Mouse (Mus musculus): ENCODE results near the gene Nfkb1. TPM values are rescaled to one million over a fixed set of nuclear protein-coding genes. Genes with fewer than 3 reads are reported as not detected.

The Nfkb1 gene
- polyA plus RNA-seq, 1 experiment, result 50.3 TPM

GRCm38 (mm10) chr3:135630430-135631095, 60.8 kb downstream of the Nfkb1 start:
- DNase-seq (ENCODE audit: low spot score), result no peak

- DNase-seq (ENCODE audit: low spot score), result no peak
These were observed 61.5 kb downstream of the Nfkb1 start for GRCm38 (mm10) chr3:135629830-135630355.

DNA sequence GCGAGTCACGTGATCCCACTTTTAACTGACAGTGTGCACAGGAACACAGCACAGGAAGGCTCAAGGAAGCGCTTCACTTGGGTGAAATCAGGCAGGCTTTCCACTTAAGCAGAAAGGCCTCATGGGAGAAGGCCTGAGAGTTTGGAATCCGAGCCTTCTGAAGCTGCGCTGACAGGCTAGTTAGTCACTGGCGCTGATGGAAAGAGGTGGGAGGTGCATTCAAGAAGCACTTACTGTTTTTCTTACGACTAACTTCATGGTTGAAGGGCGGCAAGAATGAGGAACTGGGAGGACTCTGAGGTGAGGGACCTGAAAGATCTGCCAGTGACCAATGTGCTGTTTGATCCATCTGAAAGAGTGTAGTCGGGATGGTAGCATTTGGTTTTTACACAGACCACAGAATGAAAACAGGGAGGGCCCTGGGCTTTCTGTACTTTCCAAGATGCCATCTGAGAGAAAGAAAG, 62.6 kb downstream of the Nfkb1 start:
- DNase-seq (ENCODE audit: low spot score), result no peak

DNA sequence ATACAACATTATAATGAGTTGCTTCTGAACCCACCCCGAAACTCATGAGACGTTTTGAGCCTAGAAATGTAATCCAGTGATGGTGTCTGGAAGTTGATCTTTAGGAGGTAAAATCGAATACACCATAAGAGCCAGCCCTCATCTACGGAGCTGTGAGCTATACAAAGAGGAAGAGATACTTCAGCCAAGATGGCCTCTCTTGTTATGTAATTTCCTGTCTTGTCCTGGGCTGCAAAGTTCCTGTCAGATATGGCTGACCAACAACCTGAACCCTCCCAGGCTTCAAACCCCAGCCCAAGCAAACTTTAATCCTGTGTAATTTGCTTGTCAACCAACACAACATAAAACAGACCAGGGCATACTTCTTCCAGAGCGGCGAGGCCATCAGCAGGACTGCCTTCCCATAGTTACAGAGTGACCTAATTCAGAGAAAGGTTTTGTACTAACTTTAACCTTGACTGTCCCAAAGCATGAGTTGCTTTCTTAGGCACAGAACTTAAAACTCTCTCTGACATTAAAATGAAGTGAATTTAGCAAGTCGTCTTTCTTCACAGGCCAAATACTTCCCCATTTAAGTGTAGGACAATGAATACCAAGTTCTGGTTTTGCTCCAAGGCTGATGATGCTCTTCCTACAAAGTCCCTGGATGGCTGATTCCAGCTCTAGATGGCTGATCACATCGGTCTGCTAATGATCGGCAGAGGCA, 63.2 kb downstream of the Nfkb1 start:
- DNase-seq (ENCODE audit: low spot score), result no peak

- DNase-seq (ENCODE audit: low spot score), result no peak
These were observed 66.1 kb downstream of the Nfkb1 start for GRCm38 (mm10) chr3:135625290-135625689.

- DNase-seq (ENCODE audit: low spot score), result no peak
These were observed 74.6 kb downstream of the Nfkb1 start for GRCm38 (mm10) chr3:135616730-135617129.

DNA sequence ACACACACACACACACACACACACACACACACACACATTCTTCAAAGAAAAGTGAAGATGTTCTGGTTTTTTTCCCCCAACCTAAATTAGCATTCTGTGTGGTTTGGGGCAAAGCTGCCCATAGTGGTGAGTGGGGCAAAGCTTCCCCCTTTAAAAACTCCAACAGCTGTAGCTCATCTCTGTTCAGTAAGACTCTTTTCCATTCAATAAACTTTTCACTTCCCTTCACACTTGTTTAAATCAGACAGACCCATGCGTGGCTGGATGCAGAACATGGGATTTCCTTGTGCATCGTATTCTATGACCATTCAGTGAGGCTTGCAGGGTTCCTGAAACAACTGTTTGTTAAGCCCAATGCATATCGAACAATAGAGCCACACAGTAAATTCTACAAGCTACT, 77.0 kb downstream of the Nfkb1 start:
- no peak for DNase-seq (ENCODE audit: low spot score)

DNA sequence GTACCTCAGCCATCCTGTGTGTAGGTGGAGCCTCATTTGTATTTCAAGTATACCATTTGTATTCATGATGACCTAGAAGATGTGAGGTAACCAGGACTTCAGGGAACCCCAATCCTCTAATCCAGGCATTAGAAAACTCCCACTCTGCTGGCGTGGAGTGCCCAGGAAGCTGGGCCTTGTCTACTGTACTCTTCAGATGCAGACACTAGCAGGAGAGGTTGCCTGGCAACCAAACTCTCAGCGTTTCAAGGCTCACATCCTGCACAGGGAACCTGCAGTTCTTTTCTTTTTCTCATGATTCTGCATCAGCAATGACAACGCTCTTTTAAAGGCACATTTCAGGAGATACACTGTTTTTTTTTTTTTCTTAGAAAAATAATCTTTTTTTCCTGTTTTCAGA, 81.1 kb downstream of the Nfkb1 start:
- no peak for DNase-seq (ENCODE audit: low spot score)

DNA sequence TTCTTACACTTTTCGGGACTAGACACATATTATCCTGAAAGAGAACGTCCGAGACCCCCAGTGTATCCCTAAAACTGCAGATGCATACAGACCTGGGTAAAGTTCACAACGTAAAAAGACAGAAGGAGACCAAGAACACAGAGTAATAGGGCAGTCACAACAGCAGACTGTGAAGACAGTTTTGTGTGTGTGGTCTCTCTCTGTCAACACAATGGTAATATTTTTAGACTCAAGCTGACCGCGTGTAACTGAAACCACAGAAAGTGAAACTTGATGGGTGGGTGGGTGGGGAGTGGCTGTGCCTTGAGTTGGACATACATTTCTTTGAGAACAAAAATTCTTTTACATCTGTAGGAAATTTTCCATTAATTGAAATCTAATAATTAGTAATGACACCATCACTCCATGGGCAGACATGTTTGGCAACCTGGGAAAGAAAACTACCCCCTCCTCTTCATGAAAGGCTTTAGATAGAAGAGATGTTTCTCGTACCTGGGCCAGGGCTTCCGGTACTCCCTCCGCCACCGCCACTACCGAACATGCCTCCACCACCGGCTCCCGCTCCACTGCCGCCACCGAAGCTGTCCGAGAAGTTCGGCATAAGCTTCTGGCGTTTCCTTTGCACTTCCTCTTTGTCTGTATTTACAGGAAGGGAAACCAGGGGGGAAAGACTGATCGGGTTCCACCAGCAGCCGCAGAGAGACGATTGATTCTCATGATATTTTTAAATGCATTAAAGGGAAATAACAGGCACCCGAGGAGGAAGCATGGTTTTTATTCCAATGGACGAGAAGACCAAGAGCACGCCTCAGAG, 83.5 kb downstream of the Nfkb1 start:
- no peak for DNase-seq (ENCODE audit: low spot score)

DNA sequence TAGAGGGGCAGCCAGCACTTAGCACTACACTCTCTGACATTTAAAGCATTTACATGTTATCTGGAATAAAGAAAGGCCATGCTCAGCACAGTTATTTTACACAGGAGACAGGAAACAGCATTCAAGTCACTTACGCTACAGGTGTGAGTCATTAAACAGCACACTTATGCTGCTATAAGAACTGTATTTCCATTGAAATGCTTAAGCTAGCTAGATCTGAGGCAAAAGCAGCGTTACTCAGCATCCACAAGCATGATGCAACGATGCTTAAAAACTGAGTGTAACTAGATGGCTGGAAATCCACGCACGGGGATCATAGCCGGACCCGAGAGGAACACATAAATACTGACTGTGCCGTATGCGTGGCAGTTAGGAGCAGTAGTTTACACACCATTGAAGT, 84.3 kb downstream of the Nfkb1 start:
- DNase-seq (ENCODE audit: low spot score), result no peak

DNA sequence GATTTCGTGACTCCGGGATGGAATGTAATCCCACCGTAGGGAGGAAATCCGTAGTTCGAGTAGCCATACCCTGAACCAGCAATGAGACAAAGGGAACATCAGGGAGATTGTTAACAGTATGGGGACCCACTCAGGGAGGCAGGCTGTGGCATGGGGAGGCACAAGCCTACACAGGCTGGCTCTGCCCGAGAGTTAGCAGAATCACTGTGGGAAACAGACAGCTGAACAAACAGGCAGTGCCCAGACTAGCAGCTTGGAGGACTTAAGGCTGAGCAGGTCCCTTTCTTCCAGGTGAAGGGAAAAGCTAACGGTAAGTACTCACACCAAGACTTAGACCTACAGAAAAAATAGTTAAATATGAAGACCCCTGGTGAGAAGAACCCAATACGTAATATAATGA, 84.8 kb downstream of the Nfkb1 start:
- no peak for DNase-seq (ENCODE audit: low spot score)

- DNase-seq (ENCODE audit: low spot score), result no peak
These were observed 85.9 kb downstream of the Nfkb1 start for GRCm38 (mm10) chr3:135605474-135605873.

DNA sequence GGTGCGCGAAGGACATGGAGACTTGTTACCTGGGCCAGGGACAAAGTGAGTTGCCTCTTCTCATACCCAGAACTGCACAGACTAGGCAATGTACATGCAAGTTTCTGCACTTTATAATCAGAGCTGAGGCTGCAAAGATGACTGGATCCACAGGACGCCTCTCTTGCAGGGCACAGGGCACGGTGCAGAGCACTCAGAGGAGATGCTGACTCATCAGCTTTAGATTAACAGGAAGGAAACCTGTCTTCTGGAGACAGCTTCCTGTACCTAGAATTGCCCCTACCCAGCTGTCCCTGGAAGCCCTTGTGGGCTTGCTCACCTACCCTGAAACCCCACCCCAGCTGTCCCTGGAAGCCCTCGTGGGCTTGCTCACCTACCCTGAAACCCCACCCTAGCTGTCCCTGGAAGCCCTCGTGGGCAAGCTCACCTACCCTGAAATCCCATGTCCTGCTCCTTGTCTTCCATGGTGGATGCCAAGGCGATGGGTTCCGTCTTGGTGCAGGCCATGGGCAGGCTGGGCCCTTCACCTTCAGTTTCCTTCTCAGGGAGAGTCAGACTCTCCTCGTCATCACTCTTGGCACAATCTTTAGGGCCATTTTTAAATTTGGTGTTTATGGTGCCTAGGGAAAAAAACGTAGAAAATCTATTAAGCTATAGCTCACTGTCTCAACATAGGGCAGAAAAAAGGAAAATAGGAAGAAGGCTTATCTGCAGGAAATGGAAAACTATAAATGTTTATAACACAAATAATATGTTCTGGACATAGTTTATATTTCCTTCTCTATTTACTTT, 86.5 kb downstream of the Nfkb1 start:
- DNase-seq (ENCODE audit: low spot score), result no peak

DNA sequence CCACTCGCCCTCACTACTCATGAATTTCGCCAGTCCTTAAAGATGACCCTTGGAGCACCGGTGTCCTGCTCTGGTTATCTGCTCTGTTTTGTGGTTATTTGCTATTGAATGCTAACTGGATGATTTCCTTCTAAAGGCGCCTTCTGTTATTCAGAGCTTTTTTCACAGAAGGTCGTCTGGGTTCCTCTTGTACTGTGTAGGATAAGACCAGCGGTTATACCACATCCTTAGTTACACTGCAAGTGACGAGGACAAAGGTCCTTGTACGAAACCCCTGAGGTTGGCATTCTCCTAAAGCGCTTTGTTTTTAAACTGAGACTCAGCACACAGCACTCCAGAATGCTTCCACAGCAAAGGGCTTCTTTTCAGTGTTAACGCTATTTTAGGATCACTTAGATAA, 88.6 kb downstream of the Nfkb1 start:
- no peak for DNase-seq (ENCODE audit: low spot score)

DNA sequence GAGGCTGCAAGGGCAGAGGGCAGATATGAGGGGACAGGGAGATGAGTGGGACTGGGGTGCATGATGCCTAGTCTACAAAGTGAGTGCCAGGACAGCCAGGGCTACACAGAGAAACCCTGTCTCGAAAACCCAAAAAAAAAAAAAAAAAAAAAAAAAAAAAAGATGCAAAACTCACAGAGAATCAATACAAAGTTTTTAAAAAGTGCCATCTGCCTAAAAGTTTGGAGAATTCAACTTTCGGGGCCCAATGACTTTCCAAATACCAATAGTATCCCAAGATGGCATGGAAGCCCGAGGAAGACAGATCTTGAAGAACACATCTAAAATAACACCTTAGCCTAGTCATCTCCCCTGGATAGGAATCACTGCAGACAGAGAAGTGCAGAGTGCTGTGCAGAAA, 93.0 kb downstream of the Nfkb1 start:
- DNase-seq (ENCODE audit: low spot score), result no peak

- DNase-seq (ENCODE audit: low spot score), result no peak
These were observed 94.3 kb downstream of the Nfkb1 start for GRCm38 (mm10) chr3:135597014-135597413.

DNA sequence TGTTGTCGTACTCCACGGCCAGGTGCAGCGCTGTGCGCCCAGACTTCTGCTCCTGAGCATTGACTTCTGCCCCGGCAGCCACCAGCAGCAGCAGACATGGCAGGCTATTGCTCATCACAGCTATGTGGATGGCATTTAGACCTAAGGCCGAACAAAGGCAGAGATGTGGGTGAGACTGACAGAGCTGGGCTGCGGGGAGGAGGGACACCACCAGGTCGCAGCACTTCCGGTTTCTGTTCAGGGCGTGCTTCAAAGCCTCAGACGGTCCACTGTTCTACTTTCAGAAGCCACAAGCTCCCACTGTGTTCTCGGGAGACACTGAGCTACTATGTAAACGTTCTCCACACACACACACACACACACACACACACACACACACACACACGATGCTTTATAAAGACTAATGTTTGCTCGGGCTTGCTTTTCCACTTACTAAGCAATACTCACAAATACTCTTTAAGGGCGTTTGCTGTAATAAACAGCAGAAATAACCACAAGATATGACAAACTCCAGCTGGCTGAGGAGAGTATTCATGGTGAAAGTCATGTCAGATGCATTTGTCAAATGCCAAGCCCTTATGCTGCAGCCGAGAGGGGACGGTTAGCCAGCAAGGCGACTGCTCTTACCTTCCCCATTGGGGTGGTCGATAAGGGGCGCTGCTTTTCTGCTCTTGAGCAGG, 97.0 kb downstream of the Nfkb1 start:
- DNase-seq (ENCODE audit: low spot score), result no peak

DNA sequence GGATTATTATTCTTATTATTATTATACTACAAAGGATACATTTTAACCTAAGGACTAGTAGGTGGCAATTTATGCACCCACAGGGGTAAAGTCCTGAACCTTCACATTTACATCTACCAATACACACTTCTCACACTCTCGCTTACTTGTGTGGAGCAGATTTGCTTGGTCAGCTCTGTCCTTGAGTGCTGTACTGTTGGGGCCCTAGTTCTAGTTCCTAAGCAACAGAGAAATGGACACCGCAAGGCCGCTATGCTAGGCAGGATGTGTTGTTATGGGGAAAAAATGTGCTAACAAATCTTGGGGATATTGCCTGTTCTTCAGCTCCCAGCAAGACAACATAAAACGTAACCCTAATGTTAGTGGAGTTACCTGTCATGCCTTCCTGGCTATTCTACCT, 99.3 kb downstream of the Nfkb1 start:
- no peak for DNase-seq (ENCODE audit: low spot score)

GRCm38 (mm10) chr3:135591376-135591775, 100.0 kb downstream of the Nfkb1 start:
- DNase-seq (ENCODE audit: low spot score), result no peak

DNA sequence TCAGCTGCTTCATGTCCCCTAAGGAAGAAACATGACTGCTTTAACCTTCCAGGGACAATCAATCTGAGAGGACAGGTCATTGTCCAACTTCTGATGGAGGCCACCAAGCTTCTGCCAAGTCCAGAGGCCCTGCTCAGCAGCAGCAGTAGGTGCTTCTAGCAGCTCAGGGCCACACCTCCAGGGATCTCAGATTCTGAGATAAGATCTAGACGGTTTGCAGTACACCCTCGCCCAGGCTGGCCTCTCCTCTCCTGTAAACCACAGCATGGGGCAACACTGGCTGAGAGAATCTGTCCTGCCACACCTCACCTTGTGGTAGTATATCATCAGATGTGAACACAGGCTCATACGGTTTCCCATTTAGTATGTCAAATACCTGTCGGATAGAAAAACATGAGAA, 100.9 kb downstream of the Nfkb1 start:
- no peak for DNase-seq (ENCODE audit: low spot score)

DNA sequence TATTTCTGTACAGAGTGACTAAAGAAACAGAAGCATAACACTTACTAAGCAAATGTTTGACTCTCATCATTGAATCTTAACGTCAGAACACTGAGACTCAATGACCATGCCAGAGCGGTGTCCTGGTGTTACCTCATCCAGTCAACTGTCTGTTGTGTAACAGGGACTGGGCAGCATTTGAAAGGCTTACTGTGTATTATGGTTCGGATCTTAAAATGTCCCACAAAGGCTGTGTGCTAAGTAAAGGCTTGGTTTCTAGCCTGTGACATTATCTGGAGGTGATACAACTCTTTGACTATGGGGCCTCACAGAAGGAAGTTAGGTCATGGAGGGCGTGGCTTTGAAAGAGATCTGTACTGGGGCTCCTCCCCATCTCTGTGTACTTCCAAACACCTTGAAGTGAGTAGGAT, 104.9 kb downstream of the Nfkb1 start:
- no peak for DNase-seq (ENCODE audit: low spot score)
